Mouse (Mus musculus) stomach, embryonic 15.5 days (tissue): ENCODE results near the gene Dhx40. TPM values are rescaled to one million over a fixed set of nuclear protein-coding genes. Genes with fewer than 3 reads are reported as not detected.

ENCODE experiments used
- ATAC-seq: fragments of 200-750 bp; cut with Nextera tagmentation; 2 replicates; pipeline ENCODE4 v1.8.0; 2017; ENCODE audit warnings: low read depth, moderate number of reproducible peaks, moderate TSS enrichment; ENCODE audit not compliant: insufficient read depth, low FRiP score
- H3K27ac ChIP-seq: fragments of 300-500 bp; sonication (generic); 2 replicates; pipeline ENCODE4 v1.5.1; 2015; ENCODE audit warnings: mild to moderate bottlenecking, inconsistent platforms
- H3K27me3 ChIP-seq: fragments of 300-500 bp; sonication (generic); replicated peaks from 2 replicates; pipeline ENCODE4 v1.6.1; 2015; ENCODE audit warnings: inconsistent platforms
- H3K36me3 ChIP-seq: fragments of 300-500 bp; sonication (generic); 2 replicates; pipeline ENCODE4 v1.6.1; 2015; ENCODE audit warnings: inconsistent platforms
- H3K4me1 ChIP-seq: fragments of 300-500 bp; sonication (generic); 2 replicates; pipeline ENCODE4 v1.6.1; 2015; ENCODE audit warnings: inconsistent platforms
- H3K4me2 ChIP-seq: fragments of 300-500 bp; sonication (generic); 2 replicates; pipeline ENCODE4 v1.6.1; 2015; ENCODE audit warnings: mild to moderate bottlenecking, inconsistent platforms
- H3K4me3 ChIP-seq: fragments of 300-500 bp; sonication (generic); replicated peaks from 2 replicates; pipeline ENCODE4 v1.5.1; 2015; ENCODE audit warnings: inconsistent platforms
- H3K9ac ChIP-seq: fragments of 300-500 bp; sonication (generic); 2 replicates; pipeline ENCODE4 v1.6.1; 2015; ENCODE audit warnings: inconsistent platforms
- H3K9me3 ChIP-seq: fragments of 300-500 bp; sonication (generic); 2 replicates; pipeline ENCODE4 v1.6.1; 2016; ENCODE audit warnings: inconsistent platforms
- WGBS: fragments of 180-500 bp; shearing (Covaris S2); methylation state at CpG from one replicate; pipeline ENCODE4 v1.1.7; 2015; 5-methylcytosine and 5-hydroxymethylcytosine counted together
- polyA plus RNA-seq: library from polyadenylated mRNA; unstranded; fragments of >200 nt; fragmentation: Nextera tagmentation; extraction: Ambion mirVana; gene quantifications from 2 replicates; pipeline ENCODE4 v1.2.1, GENCODE M21; 2015

The Dhx40 gene
- polyA plus RNA-seq, 1 experiment from 2014 or later = 17.6 TPM

- Histone ChIP-seq H3K4me3 (no peak overlapping the region), H3K9me3 (no peaks in the 10 kb centered on the region), H3K27me3 (no peaks in the 10 kb centered on the region), H3K27ac (no peak overlapping the region), H3K9ac (no peak overlapping the region), H3K4me2 (no peak overlapping the region), H3K4me1 (peaks cover 5% of the 10 kb centered on the region; the same call in 1 of the 2 replicates), H3K36me3 (no peaks in the 10 kb centered on the region)
- no peak for ATAC-seq
Observed at GRCm38 (mm10) chr11:86760357-86760756, 47.2 kb downstream of the Dhx40 start.

GRCm38 (mm10) chr11:86759886-86760285 lies 47.7 kb downstream of the Dhx40 start:
- 88% methylated on average over 2 of the region's 2 CpGs for WGBS
- H3K27ac ChIP-seq = no peak overlapping the region
- no peak overlapping the region for H3K4me3 ChIP-seq
- peaks cover 5% of the 10 kb centered on the region; the same call in 1 of the 2 replicates for H3K4me1 ChIP-seq
- H3K36me3 ChIP-seq = no peaks in the 10 kb centered on the region
- no peak for ATAC-seq
- H3K4me2 ChIP-seq = no peak overlapping the region
- H3K9ac ChIP-seq = no peak overlapping the region
- H3K27me3 ChIP-seq = no peaks in the 10 kb centered on the region
- H3K9me3 ChIP-seq = no peaks in the 10 kb centered on the region

- Histone ChIP-seq H3K4me3 (no peak overlapping the region), H3K36me3 (no peaks in the 10 kb centered on the region), H3K4me2 (no peak overlapping the region), H3K27me3 (no peaks in the 10 kb centered on the region), H3K4me1 (peaks cover 8% of the 10 kb centered on the region; the same call in 1 of the 2 replicates), H3K9ac (no peak overlapping the region), H3K9me3 (no peaks in the 10 kb centered on the region), H3K27ac (no peak overlapping the region)
- WGBS = 97% methylated on average over 1 of the region's 1 CpGs
- ATAC-seq = no peak
Observed at GRCm38 (mm10) chr11:86759226-86759625, 48.3 kb downstream of the Dhx40 start.

GRCm38 (mm10) chr11:86758559-86758958 lies 49.0 kb downstream of the Dhx40 start:
- WGBS = 27% methylated on average over 6 of the region's 6 CpGs
- no peak for ATAC-seq
- Histone ChIP-seq H3K36me3 (no peaks in the 10 kb centered on the region), H3K4me3 (peak overlapping the region; percentile 98), H3K4me1 (peaks cover 9% of the 10 kb centered on the region; the same call in 1 of the 2 replicates), H3K4me2 (peak overlapping the region; percentile 56), H3K27ac (peak overlapping the region; percentile 98), H3K9me3 (no peaks in the 10 kb centered on the region), H3K27me3 (no peaks in the 10 kb centered on the region), H3K9ac (peak overlapping the region; percentile 69; the same call in 1 of the 2 replicates)

GRCm38 (mm10) chr11:86757480-86758371 lies 49.8 kb downstream of the Dhx40 start, which contains the start of gene Cltc:
Gene Cltc, minus strand, starts transcription at chr11:86757565.
- H3K4me3 ChIP-seq = peak within 1 kb of the TSS; percentile 98
- peaks cover 13% of the 10 kb centered on the region; the same call in 1 of the 2 replicates for H3K4me1 ChIP-seq
- no peaks in the 10 kb centered on the region for H3K36me3 ChIP-seq
- peak within 1 kb of the TSS; percentile 75 for H3K4me2 ChIP-seq
- H3K9ac ChIP-seq = peak within 1 kb of the TSS; percentile 94
- WGBS = under 1% methylated on average over 70 of the region's 73 CpGs
- peak; percentile 94 for ATAC-seq
- peak within 1 kb of the TSS; percentile 98 for H3K27ac ChIP-seq
- no peaks in the 10 kb centered on the region for H3K27me3 ChIP-seq
- no peaks in the 10 kb centered on the region for H3K9me3 ChIP-seq

- no peak; the same call in 1 of the 2 replicates for ATAC-seq
- H3K36me3 ChIP-seq = no peaks in the 10 kb centered on the region
- under 1% methylated on average over 18 of the region's 18 CpGs for WGBS
Observed at GRCm38 (mm10) chr11:86757142-86757479, 50.4 kb downstream of the Dhx40 start.

GRCm38 (mm10) chr11:86756156-86757141 lies 51.1 kb downstream of the Dhx40 start:
- Histone ChIP-seq H3K36me3 (no peaks in the 10 kb centered on the region), H3K4me2 (peak overlapping the region; percentile 75), H3K4me1 (peaks cover 13% of the 10 kb centered on the region; the same call in 1 of the 2 replicates), H3K27me3 (no peaks in the 10 kb centered on the region), H3K27ac (peak overlapping the region; percentile 98), H3K4me3 (peak overlapping the region; percentile 98), H3K9me3 (no peaks in the 10 kb centered on the region), H3K9ac (peak overlapping the region; percentile 94)
- WGBS = 1% methylated on average over 31 of the region's 31 CpGs
- peak; percentile 4; the same call in 1 of the 2 replicates for ATAC-seq

More at GRCm38 (mm10) chr11:86757142-86757479, 50.4 kb downstream of the Dhx40 start:
- Histone ChIP-seq H3K9ac (peak overlapping the region; percentile 94), H3K4me3 (peak overlapping the region; percentile 98), H3K4me1 (peaks cover 13% of the 10 kb centered on the region; the same call in 1 of the 2 replicates), H3K4me2 (peak overlapping the region; percentile 75), H3K27ac (peak overlapping the region; percentile 98), H3K27me3 (no peaks in the 10 kb centered on the region), H3K9me3 (no peaks in the 10 kb centered on the region)

- H3K27me3 ChIP-seq = no peaks in the 10 kb centered on the region
- no peak overlapping the region for H3K27ac ChIP-seq
- H3K9me3 ChIP-seq = no peaks in the 10 kb centered on the region
- H3K4me2 ChIP-seq = no peak overlapping the region
- no peaks in the 10 kb centered on the region for H3K36me3 ChIP-seq
- peaks cover 14% of the 10 kb centered on the region; the same call in 1 of the 2 replicates for H3K4me1 ChIP-seq
- no peak overlapping the region for H3K9ac ChIP-seq
- ATAC-seq = no peak
- no peak overlapping the region for H3K4me3 ChIP-seq
Observed at GRCm38 (mm10) chr11:86752404-86752803, 55.1 kb downstream of the Dhx40 start.

- Histone ChIP-seq H3K4me3 (no peak overlapping the region), H3K9ac (no peak overlapping the region), H3K9me3 (no peaks in the 10 kb centered on the region), H3K4me2 (no peak overlapping the region), H3K27ac (no peak overlapping the region), H3K4me1 (peaks cover 17% of the 10 kb centered on the region; the same call in 1 of the 2 replicates), H3K36me3 (no peaks in the 10 kb centered on the region), H3K27me3 (no peaks in the 10 kb centered on the region)
- no peak for ATAC-seq
- 91% methylated on average over 1 of the region's 1 CpGs for WGBS
Observed at GRCm38 (mm10) chr11:86751010-86751409, 56.5 kb downstream of the Dhx40 start.

- H3K27ac ChIP-seq = no peak overlapping the region
- ATAC-seq = no peak
- no peaks in the 10 kb centered on the region for H3K9me3 ChIP-seq
- no peaks in the 10 kb centered on the region for H3K27me3 ChIP-seq
- H3K4me3 ChIP-seq = no peak overlapping the region
- no peak overlapping the region for H3K9ac ChIP-seq
- WGBS = 76% methylated on average over 3 of the region's 3 CpGs
- no peak overlapping the region for H3K4me2 ChIP-seq
- H3K36me3 ChIP-seq = no peaks in the 10 kb centered on the region
- peaks cover 24% of the 10 kb centered on the region; the same call in 1 of the 2 replicates for H3K4me1 ChIP-seq
Observed at GRCm38 (mm10) chr11:86749776-86750423, 57.6 kb downstream of the Dhx40 start.
